Mouse (Mus musculus) left cerebral cortex, adult 2 months (tissue): Measurements from ENCODE around the gene Atxn1. TPM values are rescaled to one million over a fixed set of nuclear protein-coding genes. Genes with fewer than 3 reads are reported as not detected.

Experiments used
- DNase-seq, 2 experiments: peaks; one replicate each; pipeline ENCODE4 v3.0.0; 2021 to 2022; ENCODE audit warnings: low spot score in 2 of 2, mixed read lengths in 1 of 2; ENCODE audit errors: extremely low spot score in 1 of 2
- H3K27ac ChIP-seq: fragments of 200-600 bp; 2 replicates; pipeline ENCODE4 v1.8.1; 2022
- H3K4me3 ChIP-seq: fragments of 200-600 bp; 2 replicates; pipeline ENCODE4 v1.8.1; 2022
- CTCF ChIP-seq: fragments of 200-600 bp; IDR thresholded peaks from 2 replicates; pipeline ENCODE4 v1.8.1; 2022; ENCODE audit warnings: antibody characterized with exemption, mild to moderate bottlenecking, moderate library complexity
- intact Hi-C: fragments of 180-260 bp; cut with DNase I; formaldehyde crosslinking; loops from one replicate; pipeline ENCODE4 v1.15.1; 2025
- total RNA-seq, 2 experiments: library from RNA; stranded (reverse); gene quantifications; 2 replicates each; pipeline ENCODE4 v1.2.3; 2021

The Atxn1 gene
- total RNA-seq, 2 experiments from 2014 or later: 152 to 197 TPM

DNA sequence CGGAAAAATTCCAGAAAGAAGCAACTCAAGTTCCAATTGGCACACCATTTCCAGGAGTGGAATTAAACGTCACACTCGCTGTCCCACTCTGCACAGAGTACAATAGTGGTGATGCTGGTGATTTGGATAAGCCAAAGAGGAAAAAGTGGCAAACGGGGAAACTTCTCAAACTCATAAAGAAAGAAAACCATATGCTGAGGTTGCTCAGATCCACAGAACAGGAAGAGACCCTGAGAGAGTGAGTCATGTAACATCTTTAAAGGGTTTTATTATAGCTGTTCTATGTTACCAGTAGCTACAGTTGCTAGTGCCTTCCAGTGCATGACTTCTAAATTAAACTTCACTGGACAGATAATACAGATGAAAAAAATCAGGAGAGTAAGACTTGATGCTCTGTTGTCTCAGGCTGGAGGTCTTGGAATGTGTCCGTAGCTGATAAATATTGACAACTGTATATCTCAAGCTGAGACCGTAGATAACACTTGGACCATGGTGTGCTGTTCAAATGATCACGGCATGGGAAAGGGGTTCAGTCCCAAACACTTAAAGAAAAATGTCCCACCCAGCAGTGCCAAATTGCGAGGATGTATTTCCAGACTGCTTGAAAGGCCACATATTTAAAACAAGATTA, 98.1 kb downstream of the Atxn1 start:
- no peak for TF ChIP-seq CTCF
- no peak overlapping the region for H3K27ac ChIP-seq
- intact Hi-C loops: no loop called here

DNA sequence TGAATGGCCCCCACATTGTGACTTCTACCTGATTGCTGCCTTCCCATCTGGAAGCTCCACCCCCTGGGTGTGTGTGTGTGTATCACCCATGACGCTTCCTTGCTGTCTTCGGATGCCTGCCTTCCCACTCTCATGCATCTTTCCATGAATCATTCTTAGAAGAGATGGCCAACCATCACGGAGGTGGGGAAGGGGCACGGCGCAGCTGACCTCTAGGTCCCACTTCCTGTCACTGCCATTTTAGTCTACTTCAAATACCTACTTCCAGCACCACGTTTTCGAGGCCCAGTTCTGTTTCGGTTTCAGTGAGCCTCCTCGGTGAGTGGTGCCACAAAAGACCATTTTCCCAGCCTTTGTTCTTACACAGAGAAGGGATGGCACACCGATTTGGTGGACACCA, 99.2 kb downstream of the Atxn1 start:
- H3K27ac ChIP-seq: no peak overlapping the region
- H3K4me3 ChIP-seq: no peak overlapping the region
- intact Hi-C loops: no loop called here
- no peak for DNase-seq
- no peak for TF ChIP-seq CTCF

More for the DNA sequence above, 98.1 kb downstream of the Atxn1 start:
- no peak overlapping the region for H3K4me3 ChIP-seq
- DNase-seq: no peak

DNA sequence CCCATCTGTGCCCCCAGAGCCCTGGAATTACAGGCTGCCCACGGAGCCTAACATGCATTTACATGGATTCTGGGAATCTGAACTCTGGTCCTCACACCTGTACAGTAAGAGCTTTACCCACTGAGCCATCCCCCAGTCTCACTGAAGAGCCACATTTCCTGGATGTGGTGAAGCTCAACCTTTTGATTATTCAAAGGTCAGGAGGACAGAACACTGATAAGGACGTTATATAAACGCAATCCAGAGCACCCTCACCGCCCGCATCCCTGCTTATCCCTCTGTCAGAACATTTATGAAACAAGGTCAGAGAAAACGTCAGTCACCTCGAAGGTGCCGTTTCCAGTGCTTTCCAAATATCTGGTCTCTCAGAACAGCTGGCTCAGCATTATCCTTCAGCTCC, 101.0 kb downstream of the Atxn1 start:
- H3K4me3 ChIP-seq: no peak overlapping the region
- intact Hi-C loops: no loop called here
- TF ChIP-seq CTCF: no peak

DNA sequence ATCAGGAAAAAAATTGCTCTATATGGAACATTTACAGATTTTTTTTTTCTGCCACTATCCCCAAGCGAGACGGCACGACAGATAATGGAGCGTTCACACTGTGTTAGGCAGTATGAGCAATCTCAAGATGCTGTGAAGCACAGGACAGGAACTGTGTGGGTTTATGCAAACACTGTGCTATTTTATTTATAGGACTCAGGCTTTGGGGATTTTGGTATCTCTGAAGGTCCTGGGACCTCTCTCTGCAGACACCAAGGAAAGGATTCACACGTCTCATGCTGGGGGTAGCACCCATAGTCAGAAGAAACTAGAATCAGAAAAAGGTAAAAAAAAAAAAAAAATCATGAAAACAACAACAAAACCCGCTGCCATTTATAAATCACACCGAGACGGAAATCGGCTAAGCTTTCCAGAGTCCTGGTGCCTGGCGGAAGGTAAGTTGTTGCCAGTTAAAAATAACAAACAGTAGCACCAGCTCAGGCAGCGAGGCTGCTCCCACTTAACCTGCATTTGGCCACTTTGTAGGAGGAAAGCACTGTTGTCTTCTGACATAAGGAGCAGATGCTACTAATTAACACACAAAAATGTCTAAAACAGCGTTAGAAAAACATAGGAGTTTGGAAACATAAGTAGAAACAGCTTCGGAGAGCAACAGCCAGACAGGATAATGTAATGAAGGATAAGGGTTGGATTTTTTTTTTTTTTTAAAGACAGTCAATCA, 102.8 kb downstream of the Atxn1 start:
- intact Hi-C loops: no loop called here
- no peak for DNase-seq
- Histone ChIP-seq H3K27ac (no peak overlapping the region), H3K4me3 (no peak overlapping the region)
- no peak for TF ChIP-seq CTCF

More for the DNA sequence above, 101.0 kb downstream of the Atxn1 start:
- no peak for DNase-seq
- no peak overlapping the region for H3K27ac ChIP-seq

DNA sequence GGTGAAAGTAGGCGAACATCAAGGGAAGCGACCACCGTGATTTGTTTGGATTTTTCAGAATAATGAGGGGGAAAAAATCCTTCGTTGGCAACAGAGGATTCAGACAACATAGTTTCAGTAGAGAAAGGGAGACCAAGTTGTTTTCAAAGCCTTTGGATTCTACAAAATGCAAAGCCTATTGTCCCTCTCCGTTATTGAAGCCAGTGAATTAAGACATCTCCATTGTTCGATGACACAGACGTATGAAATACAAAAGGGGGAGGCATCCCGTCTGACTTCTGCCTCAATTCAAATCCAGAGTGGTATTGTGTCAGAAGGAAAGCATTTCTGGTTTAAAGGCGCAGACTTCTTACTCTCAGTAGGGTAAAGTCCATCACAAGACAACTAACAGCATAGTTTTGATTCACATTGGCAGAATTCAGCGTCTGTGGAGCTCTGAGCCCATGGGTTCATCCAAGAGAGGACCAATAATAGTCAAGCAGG, 103.7 kb downstream of the Atxn1 start:
- no peak overlapping the region for H3K4me3 ChIP-seq
- no peak overlapping the region for H3K27ac ChIP-seq
- DNase-seq: no peak
- intact Hi-C loops: no loop called here
- no peak for TF ChIP-seq CTCF

DNA sequence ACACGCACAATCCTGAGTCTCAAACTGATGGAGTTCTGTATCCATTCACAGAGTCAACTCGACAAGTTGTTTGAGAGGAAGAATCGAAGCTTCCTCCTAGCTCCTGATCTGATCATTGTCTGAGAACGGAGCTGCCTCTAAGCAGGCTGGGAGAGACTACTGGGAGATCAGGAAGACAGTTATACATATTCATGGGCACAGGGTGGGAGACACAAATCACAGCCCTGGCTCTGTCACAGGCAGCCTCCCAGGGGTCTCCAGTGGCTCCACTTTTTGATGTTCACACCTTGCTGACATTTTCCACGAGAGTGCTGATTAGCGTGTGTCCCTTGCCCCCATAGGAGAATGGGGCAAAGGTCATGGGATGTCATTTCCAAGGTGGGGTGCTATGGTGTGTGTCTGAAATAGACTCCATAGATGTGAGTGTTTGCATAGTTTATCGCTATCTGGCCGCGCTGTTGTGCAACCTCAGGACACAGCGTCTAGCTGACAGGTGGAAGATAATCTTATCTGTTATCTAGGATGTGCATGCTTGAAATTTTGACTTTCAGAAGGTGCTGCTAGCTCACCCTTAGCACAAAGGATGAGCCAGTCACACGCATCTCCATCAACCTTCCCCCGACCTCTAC, 105.6 kb downstream of the Atxn1 start:
- no peak overlapping the region for H3K27ac ChIP-seq
- no peak for TF ChIP-seq CTCF
- no peak for DNase-seq
- no peak overlapping the region for H3K4me3 ChIP-seq
- intact Hi-C loops: no loop called here

DNA sequence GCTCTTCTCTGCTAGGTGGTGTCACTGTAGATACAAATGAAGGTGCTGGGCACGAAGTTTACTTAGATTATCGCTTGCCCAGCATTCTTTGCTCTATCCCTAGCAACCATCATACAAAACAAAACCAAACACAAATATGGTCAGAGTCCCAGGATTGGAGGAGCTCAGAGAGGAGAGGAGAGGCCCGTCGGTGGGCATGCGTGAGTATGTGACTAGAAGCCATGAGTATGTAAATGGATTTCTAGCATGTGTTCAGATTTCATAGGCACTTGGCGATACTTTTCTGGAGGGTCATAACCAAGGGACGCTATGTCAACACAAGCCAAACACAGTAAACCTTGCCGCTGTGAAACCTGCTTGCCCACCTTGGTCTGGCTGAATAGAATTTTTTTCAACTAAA, 107.4 kb downstream of the Atxn1 start:
- no peak overlapping the region for H3K27ac ChIP-seq
- intact Hi-C loops: no loop called here
- no peak for DNase-seq
- TF ChIP-seq CTCF: no peak
- H3K4me3 ChIP-seq: no peak overlapping the region

DNA sequence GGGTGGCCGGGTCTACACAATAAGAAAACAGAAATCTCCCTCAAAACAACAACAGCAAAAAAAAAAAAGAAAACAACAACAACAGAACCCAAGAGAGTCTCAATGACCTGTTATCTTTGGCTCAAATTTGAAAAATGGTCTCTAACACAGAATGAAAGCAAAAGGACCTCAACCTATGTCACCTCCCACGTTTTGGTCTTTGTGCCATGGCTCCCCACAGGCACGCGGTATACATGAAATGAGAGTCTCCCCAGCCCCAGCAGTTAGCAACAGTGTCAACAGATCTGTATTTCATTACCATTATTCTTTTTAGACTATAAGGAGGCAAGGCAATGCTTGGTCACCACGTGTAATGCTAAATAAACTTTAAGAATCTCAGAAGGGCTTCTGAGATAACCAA, 110.3 kb downstream of the Atxn1 start:
- no peak for DNase-seq
- TF ChIP-seq CTCF: no peak
- intact Hi-C loops: no loop called here
- no peak overlapping the region for H3K27ac ChIP-seq
- H3K4me3 ChIP-seq: no peak overlapping the region

DNA sequence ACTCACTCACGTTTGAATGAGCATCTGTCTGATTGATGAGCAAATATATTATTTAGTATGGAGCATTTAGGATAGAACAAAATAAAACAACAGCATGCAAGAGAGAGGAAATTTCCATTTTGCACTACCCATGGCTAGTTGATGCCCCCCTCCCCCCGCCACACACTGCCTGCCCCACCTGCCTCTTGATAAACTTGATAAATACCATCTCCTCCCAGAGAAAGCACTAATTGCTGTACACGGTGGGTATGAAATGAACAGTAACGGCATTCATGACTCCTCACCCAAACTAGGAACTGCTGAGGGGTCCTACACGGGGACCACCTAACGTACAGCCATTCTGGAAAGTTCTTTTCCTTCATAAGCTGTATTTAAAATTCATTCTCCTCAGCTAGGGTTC, 111.1 kb downstream of the Atxn1 start:
- no peak for DNase-seq
- Histone ChIP-seq H3K4me3 (no peak overlapping the region), H3K27ac (no peak overlapping the region)
- no peak for TF ChIP-seq CTCF
- intact Hi-C loops: no loop called here

DNA sequence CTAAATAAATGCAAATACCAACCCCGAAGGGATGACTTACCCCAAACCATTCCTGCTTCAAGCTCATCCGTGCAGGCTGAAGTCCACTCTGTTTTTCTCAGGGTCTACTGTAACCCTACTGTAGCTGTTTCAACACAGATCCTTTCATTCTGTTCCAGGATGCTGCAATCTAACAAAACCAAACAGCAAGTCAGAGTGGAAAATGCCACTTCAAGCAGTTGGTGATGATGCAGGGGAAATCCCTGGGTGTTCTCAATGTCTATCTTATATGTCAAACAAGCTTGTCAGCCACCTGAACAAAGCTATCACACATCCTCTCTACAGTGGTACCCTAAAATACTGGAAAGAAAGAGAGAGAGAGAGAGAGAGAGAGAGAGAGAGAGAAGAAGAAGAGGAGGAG, 112.5 kb downstream of the Atxn1 start:
- DNase-seq: no peak
- Histone ChIP-seq H3K4me3 (no peak overlapping the region), H3K27ac (no peak overlapping the region)
- intact Hi-C loops: no loop called here
- no peak for TF ChIP-seq CTCF

DNA sequence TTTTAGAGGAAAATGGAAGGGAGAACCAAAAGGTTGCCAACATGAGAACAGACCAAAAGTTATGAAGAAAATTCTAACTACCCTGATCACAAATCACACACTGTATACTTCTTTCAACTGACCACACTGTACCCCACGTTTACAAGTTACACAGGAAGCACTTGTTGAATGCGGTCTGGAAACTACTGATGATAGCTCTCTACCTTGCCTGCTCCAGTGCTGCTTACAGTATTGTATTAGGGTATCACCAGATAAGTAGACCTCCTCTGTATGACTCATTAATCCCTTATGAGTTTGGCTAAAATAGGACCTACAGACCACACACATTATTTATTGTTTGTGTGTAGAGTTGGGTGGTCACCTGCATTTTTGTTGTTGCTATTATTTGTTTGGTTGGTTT, 113.1 kb downstream of the Atxn1 start:
- intact Hi-C loops: no loop called here
- TF ChIP-seq CTCF: no peak
- Histone ChIP-seq H3K27ac (no peak overlapping the region), H3K4me3 (no peak overlapping the region)
- DNase-seq: no peak

DNA sequence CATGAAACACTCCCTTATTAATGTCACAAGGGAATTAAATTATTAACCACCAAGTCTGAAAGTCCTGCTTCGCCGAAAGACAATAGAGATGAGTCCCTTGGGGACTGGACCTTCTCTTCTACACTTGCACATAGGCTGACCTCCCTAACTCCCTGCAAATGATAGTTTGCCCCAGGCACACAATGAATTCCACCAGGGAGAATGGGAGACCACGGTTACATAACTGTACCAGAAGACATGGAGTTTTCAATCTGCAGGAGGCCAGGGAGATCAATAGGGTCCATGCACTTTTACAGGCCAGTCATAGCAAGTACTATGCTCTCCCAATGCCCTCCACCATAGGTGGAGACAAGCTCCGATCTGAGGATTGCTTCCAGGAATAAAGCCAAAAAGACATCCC, 113.7 kb downstream of the Atxn1 start:
- no peak overlapping the region for H3K27ac ChIP-seq
- TF ChIP-seq CTCF: no peak
- H3K4me3 ChIP-seq: no peak overlapping the region
- intact Hi-C loops: no loop called here
- DNase-seq: no peak
